Mouse (Mus musculus): ENCODE data around the gene Tiam1.

Gene Tiam1

GRCm38 (mm10) chr16:89773657-89774552 is 369.7 kb downstream of the Tiam1 start:
- peak; percentile 91 for DNase-seq

DNA sequence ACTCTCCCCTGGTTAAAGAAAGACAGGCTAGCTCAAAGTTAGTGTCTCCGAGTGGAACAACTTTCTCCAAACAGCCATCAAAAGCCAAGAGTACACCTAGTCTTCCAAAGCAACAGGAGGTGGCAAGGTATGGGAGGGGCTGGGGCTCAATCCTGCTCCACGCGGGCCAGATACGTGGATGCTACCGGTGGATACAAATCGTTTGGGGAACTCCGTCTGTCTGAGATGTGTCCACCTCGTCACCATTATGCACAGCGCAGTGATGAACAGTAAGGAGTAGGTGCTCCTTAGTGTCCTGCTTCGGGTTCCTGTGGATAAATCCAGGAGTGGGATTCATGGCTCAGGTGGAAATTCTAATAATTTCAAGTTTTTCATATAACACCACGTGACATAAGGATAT is 377.6 kb downstream of the Tiam1 start:
- no peak for DNase-seq

- peak; percentile 23 for DNase-seq
These were observed 378.1 kb downstream of the Tiam1 start for GRCm38 (mm10) chr16:89765470-89765869.

DNA sequence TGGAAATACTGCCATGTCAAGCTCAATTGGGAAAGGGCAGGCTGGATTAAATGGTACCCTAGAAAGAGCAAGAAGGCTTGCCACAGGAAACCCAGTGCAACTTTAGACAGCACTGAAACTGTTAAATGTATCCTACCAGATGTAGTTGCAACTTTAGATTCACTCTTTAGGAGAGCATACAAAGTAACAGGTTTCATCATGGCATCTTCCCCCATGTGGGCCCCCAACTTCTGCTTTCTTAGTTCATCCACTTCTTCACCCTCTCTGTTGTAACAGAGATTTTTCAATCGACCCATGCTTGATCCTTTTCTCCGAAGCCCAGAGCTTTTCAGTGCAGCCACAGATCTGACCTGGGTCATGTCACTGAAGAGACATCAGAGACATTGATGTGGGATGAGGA is 379.8 kb downstream of the Tiam1 start:
- no peak for DNase-seq

DNA sequence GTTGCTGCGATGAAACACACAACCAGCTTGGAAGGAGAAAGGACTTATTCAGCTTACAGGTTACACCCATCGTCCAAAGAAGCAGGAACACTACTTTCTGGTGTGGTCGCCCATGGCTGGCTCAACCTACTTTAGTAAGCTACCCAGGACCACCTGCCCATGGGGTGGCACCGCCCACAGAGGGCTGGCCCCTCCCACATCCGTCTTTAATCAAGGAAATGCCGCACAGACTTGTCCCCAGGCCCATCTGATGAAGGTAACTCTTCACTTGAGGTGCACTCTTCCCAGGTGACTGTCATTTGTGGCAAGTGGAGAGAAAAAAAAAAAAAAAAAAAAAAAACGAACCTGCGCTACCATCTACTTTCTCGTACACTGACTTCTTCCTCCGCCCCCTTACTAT is 381.0 kb downstream of the Tiam1 start:
- DNase-seq = no peak

- peak; percentile 25 for DNase-seq
These were observed 381.5 kb downstream of the Tiam1 start for GRCm38 (mm10) chr16:89762096-89762495.

DNA sequence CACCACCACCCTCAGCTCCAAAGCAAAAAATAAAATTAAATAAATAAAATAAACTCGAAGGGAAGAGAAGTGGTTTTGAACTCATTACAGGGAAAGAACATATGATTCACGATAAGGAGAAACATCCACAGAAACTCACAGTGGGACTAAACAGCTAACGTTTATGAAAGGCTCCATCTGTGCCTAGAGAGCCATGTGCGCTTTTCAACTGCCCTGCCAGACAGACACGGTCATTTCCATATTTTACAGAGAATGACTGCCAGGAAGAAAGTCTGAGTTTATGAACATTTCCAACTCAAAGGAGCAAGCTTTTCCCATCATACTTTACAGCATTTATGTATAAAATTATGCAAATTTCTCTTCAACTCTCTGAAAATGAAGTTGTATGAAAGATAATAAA is 386.2 kb downstream of the Tiam1 start:
- no peak for DNase-seq

DNA sequence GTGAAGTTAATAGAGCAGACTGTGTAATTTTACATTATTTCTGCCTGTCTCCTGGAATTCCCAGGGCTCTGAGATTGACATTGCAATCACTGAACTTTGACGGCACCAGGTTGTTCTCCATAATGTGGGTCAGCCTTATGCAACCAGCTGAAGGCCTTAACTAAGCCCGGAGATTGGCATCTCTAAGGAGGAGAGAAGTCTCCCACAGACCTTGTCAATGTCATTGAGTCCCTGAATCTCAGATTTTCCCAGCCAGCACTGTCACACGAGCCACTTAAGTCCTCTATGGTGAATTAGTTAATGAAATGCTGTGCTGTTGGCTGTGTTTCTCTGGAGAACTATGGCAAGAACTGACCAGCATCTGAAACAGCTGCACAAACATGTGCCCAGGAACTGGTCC is 388.9 kb downstream of the Tiam1 start:
- no peak for DNase-seq

- peak; percentile 24 for DNase-seq
These were observed 395.7 kb downstream of the Tiam1 start for GRCm38 (mm10) chr16:89747864-89748263.

- DNase-seq = no peak
These were observed 404.0 kb downstream of the Tiam1 start for GRCm38 (mm10) chr16:89739559-89739958.

- no peak for DNase-seq
These were observed 404.6 kb downstream of the Tiam1 start for GRCm38 (mm10) chr16:89738963-89739362.

All from lung, postnatal 14 days (tissue).